Mouse (Mus musculus): Measurements from ENCODE around the gene 2610528J11Rik.
A peak's percentile ranks its signal among the peaks of the same experiment; 100 is the strongest.
"Not testable (repeated sequence)": the region's sequence is repeated elsewhere in the genome, so short reads cannot be mapped to it uniquely, and the experiment has no call there.

The 2610528J11Rik gene

GRCm38 (mm10) chr4:118526408-118527334 lies at the start of gene 2610528J11Rik:
TSS of gene 2610528J11Rik (plus strand) at chr4:118526999.
- no peak for DNase-seq (ENCODE audit: low spot score in 2 of 2)

- DNase-seq (ENCODE audit: low spot score in 2 of 2), result no peak
These were observed 37.1 kb upstream of the 2610528J11Rik start, which contains the start of gene Tie1 for GRCm38 (mm10) chr4:118489717-118490132. TSS of gene Tie1 (minus strand) at chr4:118490061.

GRCm38 (mm10) chr4:118490461-118490860 lies 36.3 kb upstream of the 2610528J11Rik start:
- DNase-seq (ENCODE audit: low spot score in 2 of 2), result no peak

DNA sequence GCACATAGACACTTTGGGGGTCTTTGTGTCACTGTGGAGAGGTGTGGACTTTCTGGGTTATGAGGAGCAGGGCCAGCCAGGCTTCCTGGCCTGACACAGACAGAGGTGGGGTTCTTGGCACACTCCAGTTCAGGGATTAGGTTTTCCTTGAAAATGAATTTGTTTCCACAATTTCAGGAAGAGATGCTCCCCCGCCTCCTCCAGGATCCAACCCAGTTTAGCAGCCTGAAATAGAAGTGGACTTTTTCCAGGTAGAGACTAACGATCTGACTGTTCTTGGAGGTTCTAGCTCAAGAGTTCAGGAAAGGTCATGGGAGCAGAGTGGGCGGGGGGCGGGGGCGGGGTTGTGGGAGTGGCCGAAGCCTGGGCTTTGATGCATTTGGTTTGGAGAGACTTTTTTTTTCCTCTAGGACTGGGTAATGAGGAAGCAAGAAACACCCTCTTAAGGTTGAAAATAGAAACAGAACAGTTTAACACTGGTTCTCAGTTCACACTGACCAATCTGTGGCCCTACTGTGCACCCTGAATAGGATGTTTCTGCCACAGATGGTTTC lies 26.6 kb upstream of the 2610528J11Rik start:
- DNase-seq (ENCODE audit: low spot score in 2 of 2), result peak in 1 of 2 experiments; percentile 7

- no peak for DNase-seq (ENCODE audit: low spot score in 2 of 2)
These were observed 26.0 kb upstream of the 2610528J11Rik start for GRCm38 (mm10) chr4:118500792-118501191.

GRCm38 (mm10) chr4:118505551-118505950 lies 21.2 kb upstream of the 2610528J11Rik start:
- no peak for DNase-seq (ENCODE audit: low spot score in 2 of 2)

- not testable (repeated sequence) for DNase-seq (ENCODE audit: low spot score in 2 of 2)
These were observed 19.6 kb upstream of the 2610528J11Rik start for GRCm38 (mm10) chr4:118507171-118507570.

DNA sequence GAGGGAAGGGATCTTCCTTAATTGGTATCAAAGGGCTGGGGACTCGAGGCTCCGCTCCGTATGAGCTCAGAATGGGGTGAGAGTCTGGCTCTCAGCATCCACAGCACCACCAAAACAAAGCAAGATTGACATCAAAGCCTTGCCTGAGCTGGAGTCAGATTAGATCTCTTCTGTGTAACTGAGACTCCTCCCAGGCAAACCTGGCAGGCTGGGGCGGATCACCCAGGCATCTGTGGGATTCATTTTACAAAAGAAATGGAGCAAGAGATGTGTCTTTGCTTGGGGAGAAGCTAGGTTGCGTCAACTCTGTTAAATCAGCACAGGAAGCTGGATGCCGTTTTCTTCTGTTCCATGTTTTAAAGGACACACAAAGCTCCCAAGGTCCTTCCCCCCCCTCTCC lies 17.7 kb upstream of the 2610528J11Rik start:
- no peak for DNase-seq (ENCODE audit: low spot score in 2 of 2)

DNA sequence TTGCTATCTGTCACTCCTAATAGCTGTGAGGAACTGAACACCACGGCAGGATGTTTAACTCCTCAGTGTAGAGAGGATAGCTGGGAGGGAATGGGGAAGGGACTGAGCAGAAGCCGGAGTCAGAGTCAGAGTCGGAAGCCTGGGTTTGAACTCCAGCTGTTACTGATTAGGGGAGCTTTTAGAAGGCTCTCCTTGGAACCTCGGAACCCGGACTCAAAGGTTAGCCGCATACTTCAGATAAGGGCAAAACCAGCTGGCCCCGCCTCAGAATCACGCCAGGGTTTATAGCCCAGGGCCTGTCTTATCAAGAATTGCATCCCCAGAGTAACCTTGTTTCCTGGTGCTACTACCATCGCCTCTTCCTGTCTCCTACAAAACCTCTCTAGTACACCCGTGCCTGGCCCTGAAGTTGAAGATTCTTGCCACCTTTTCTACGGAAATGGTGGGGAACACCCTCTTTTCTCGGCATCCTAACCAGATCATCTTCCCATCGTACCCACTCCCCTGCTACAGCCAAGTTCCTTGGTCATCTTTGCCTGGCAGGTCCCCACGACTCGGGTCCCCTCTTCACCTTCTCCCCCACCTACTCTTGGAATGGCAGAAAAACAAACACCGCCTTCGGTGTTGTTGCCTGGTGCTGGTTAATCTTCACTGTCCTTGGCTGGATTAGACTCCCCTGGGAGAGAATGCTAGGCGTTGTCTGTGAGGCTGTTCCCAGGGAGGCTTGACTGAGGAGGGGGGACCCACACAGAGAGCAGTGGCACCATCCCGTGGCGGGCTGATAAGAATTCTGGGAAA lies 9.9 kb upstream of the 2610528J11Rik start:
- no peak for DNase-seq (ENCODE audit: low spot score in 2 of 2)

GRCm38 (mm10) chr4:118517497-118518146 lies 9.2 kb upstream of the 2610528J11Rik start:
- no peak for DNase-seq (ENCODE audit: low spot score in 2 of 2)

DNA sequence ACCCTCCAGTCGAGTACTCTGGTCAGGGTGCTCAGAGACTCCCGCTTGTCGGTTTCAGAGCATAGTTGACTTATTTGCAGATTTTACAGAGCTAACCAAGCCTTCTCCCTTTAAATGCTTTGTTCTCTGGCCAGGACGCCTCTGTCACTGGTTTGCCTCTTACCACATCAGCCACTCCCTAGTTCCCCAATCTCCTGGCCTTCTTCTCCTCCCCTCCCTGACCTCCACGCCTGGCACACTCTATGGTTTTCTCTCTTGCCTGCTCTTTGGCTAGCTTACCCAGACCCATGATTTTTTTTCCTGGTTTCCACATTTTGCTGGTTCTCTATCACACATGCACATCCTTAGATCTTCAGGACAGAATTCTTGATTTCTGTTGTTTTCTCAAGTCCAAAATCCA lies 8.6 kb upstream of the 2610528J11Rik start:
- no peak for DNase-seq (ENCODE audit: low spot score in 2 of 2)

DNA sequence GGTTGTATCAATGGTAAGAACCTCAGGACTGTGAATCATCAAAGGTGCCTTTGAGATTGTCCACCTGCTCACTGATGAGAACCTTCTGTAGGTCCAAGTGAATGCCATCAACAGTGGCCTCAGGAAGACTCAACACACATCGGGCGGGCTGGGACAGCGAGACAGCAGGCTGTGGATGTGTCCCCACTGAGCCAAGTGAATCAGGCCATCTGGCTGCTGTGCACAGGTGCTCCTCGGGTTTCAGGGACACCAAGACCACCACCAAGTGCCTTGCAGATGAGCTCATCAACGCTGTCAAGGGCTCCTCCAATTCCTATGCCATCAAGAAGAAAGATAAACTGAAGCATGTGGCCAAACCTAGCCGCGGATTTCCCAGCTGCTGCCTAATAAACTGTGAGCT lies 4.6 kb upstream of the 2610528J11Rik start:
- DNase-seq (ENCODE audit: low spot score in 2 of 2), result no peak

GRCm38 (mm10) chr4:118523976-118524375 lies 2.8 kb upstream of the 2610528J11Rik start:
- no peak for DNase-seq (ENCODE audit: low spot score in 2 of 2)

DNA sequence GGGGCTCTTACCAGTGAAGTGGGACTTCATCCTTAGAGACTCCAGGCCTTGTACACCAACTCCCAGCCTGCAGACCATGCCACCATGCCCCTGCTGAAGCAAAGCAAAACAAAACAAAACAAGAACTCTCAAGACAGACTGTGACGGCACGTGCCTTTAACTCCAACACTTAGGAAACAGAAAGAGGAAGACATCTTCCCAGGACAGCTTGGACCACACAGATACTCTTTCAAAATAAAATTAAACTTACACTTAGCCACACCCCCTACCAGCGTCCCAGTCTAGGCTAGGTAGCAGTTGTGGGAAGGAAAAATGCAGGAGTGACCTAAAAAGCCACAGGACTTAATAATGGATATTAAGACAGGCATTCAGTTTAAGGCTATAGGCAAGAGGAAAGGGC lies 1.0 kb upstream of the 2610528J11Rik start:
- DNase-seq (ENCODE audit: low spot score in 2 of 2), result no peak

- no peak for DNase-seq (ENCODE audit: low spot score in 2 of 2)
These were observed 509 bp downstream of the 2610528J11Rik start for GRCm38 (mm10) chr4:118527335-118527681.

- no peak for DNase-seq (ENCODE audit: low spot score in 2 of 2)
These were observed 921 bp downstream of the 2610528J11Rik start for GRCm38 (mm10) chr4:118527720-118528119.

GRCm38 (mm10) chr4:118532663-118533062 lies 5.9 kb downstream of the 2610528J11Rik start:
- DNase-seq (ENCODE audit: low spot score in 2 of 2), result no peak

GRCm38 (mm10) chr4:118533156-118533555 lies 6.4 kb downstream of the 2610528J11Rik start:
- no peak for DNase-seq (ENCODE audit: low spot score in 2 of 2)

DNA sequence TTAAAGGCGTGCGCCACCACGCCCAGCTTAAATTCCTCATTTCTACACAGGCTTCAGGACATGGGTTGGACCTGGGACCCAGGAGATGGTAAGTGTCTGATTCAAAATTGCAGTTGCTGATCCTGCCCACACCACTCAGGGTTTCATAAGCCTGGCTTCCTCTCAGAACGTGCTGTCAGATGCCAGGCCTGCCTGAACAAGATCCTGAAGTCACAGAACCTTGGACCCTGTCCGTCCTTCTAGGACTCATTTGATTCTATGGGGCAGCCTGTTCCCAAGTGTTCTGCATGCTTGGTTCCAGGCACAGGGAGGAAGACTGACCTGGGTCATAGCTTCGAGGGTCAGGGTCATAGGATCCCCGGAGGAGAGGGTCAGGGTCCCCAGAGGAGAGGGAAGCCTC lies 6.8 kb downstream of the 2610528J11Rik start:
- DNase-seq (ENCODE audit: low spot score in 2 of 2), result no peak

GRCm38 (mm10) chr4:118535610-118536009 lies 8.8 kb downstream of the 2610528J11Rik start:
- DNase-seq (ENCODE audit: low spot score in 2 of 2), result no peak

GRCm38 (mm10) chr4:118537801-118538200 lies 11.0 kb downstream of the 2610528J11Rik start:
- no peak for DNase-seq (ENCODE audit: low spot score in 2 of 2)

GRCm38 (mm10) chr4:118539904-118540303 lies 13.1 kb downstream of the 2610528J11Rik start:
- DNase-seq (ENCODE audit: low spot score in 2 of 2), result no peak
